In genomic region chr16:12780635-12781034, GRCm38 (mm10) we compare ENCODE assay signal across 31 mouse cellular contexts.
DNase-seq lines count a peak whose midpoint lies in the region; ATAC-seq and TF ChIP-seq lines count a peak whose summit lies in the region.
"Had no signal": no experiment of that assay in that cellular context is flagged by ENCODE, and none has a peak within 500 bp of the region (broad histone marks: within the 10 kb centered on the region; RNA-seq: fewer than 3 reads in every experiment).

No protein-coding gene starts in this region.

- no peak for TF ChIP-seq POLR2A in MEL (IDR thresholded peaks at IDR 0.05; ENCODE audit: control insufficient read depth in 1 of 2, insufficient read depth in 1 of 2, low read depth in 1 of 2, low read length in 2 of 2, poor library complexity in 1 of 2)

- H3K4me3 ChIP-seq in MEL (ENCODE audit: control insufficient read depth in 1 of 2, insufficient read depth in 1 of 2, low read depth in 2 of 2, low read length in 2 of 2): no peak overlapping the region
- H3K4me3 ChIP-seq in forebrain, embryonic 11.5 days (ENCODE audit: low read depth, low read length): no peak overlapping the region
- no peak overlapping the region for H3K4me3 ChIP-seq in embryonic facial prominence, embryonic 10.5 days
- H3K4me3 ChIP-seq: embryonic facial prominence, embryonic 12.5 days; embryonic facial prominence, embryonic 15.5 days; forebrain, embryonic 13.5 days; gastrocnemius, adult 2 months; heart, embryonic 12.5 days; heart, embryonic 15.5 days; hindbrain, embryonic 10.5 days; hindbrain, embryonic 13.5 days; intestine, embryonic 15.5 days had no signal

- no peaks in the 10 kb centered on the region for H3K36me3 ChIP-seq in MEL (ENCODE audit: control insufficient read depth in 1 of 2, insufficient read depth in 2 of 2, low read length in 2 of 2)
- no peaks in the 10 kb centered on the region for H3K36me3 ChIP-seq in forebrain, embryonic 11.5 days (ENCODE audit: control insufficient read depth, insufficient read depth, low read length)
- no peaks in the 10 kb centered on the region for H3K36me3 ChIP-seq in embryonic facial prominence, embryonic 10.5 days (replicated peaks)
- H3K36me3 ChIP-seq: embryonic facial prominence, embryonic 12.5 days; embryonic facial prominence, embryonic 15.5 days; G1E; heart, embryonic 12.5 days; heart, embryonic 15.5 days; hindbrain, embryonic 10.5 days; hindbrain, embryonic 13.5 days; intestine, embryonic 15.5 days had no signal

- TF ChIP-seq RAD21 in MEL (IDR thresholded peaks at IDR 0.05; ENCODE audit: low read depth, low read length): no peak

- WGBS in forebrain, embryonic 11.5 days: 83% methylated on average over 3 of the region's 3 CpGs
- WGBS in embryonic facial prominence, embryonic 10.5 days: 84% methylated on average over 3 of the region's 3 CpGs

- no peaks in the 10 kb centered on the region for H3K27me3 ChIP-seq in MEL (ENCODE audit: control insufficient read depth in 1 of 2, insufficient read depth in 2 of 2, low read length in 2 of 2)
- H3K27me3 ChIP-seq in forebrain, embryonic 11.5 days (ENCODE audit: control insufficient read depth, insufficient read depth, low read length): no peaks in the 10 kb centered on the region
- H3K27me3 ChIP-seq in embryonic facial prominence, embryonic 10.5 days (replicated peaks; ENCODE audit: low read depth, poor library complexity, severe bottlenecking): no peaks in the 10 kb centered on the region
- H3K27me3 ChIP-seq: embryonic facial prominence, embryonic 12.5 days; embryonic facial prominence, embryonic 15.5 days; forebrain, embryonic 13.5 days; heart, embryonic 12.5 days; heart, embryonic 15.5 days; hindbrain, embryonic 13.5 days; intestine, embryonic 15.5 days had no signal

- H3K27ac ChIP-seq in MEL (ENCODE audit: control insufficient read depth, low read depth, low read length): no peak overlapping the region
- no peak overlapping the region for H3K27ac ChIP-seq in forebrain, embryonic 11.5 days (ENCODE audit: low read depth, low read length)
- H3K27ac ChIP-seq in embryonic facial prominence, embryonic 10.5 days (replicated peaks): no peak overlapping the region
- H3K27ac ChIP-seq: embryonic facial prominence, embryonic 12.5 days; embryonic facial prominence, embryonic 15.5 days; forebrain, embryonic 13.5 days; gastrocnemius, adult 2 months; heart, embryonic 15.5 days; hindbrain, embryonic 10.5 days; hindbrain, embryonic 13.5 days; intestine, embryonic 15.5 days had no signal

- no peak overlapping the region for H3K9ac ChIP-seq in MEL (ENCODE audit: control insufficient read depth, low read depth, low read length, poor library complexity, severe bottlenecking)
- H3K9ac ChIP-seq in forebrain, embryonic 11.5 days (ENCODE audit: low read length): no peak overlapping the region
- H3K9ac ChIP-seq: embryonic facial prominence, embryonic 12.5 days; embryonic facial prominence, embryonic 15.5 days; forebrain, embryonic 13.5 days; forebrain, postnatal 0 days; heart, embryonic 12.5 days; heart, embryonic 15.5 days; hindbrain, embryonic 13.5 days; intestine, embryonic 15.5 days had no signal

- peak; percentile 98 for ATAC-seq in granulocyte monocyte progenitor cell, adult 5-6 weeks (replicated peaks; ENCODE audit: poor library complexity, severe bottlenecking)
- ATAC-seq in forebrain, embryonic 11.5 days (replicated peaks; ENCODE audit: low FRiP score): no peak
- ATAC-seq: forebrain, embryonic 13.5 days; forebrain, postnatal 0 days; hindbrain, embryonic 16.5 days; intestine, embryonic 15.5 days; Patski had no signal

- H3K4me2 ChIP-seq in forebrain, embryonic 11.5 days (ENCODE audit: low read depth, low read length, severe bottlenecking): no peak overlapping the region
- H3K4me2 ChIP-seq: embryonic facial prominence, embryonic 12.5 days; embryonic facial prominence, embryonic 15.5 days; forebrain, embryonic 13.5 days; heart, embryonic 12.5 days; heart, embryonic 15.5 days; hindbrain, embryonic 13.5 days; intestine, embryonic 15.5 days had no signal

- peak in 1 of 2 experiments; percentile 37; a peak in 2 of 4 replicates for TF ChIP-seq EP300 in MEL (IDR thresholded peaks at IDR 0.05; ENCODE audit: low read depth in 1 of 2, low read length in 2 of 2)

- H3K4me1 ChIP-seq in MEL (ENCODE audit: control insufficient read depth in 1 of 2, insufficient read depth in 2 of 2, low read length in 2 of 2): no peaks in the 10 kb centered on the region
- no peaks in the 10 kb centered on the region for H3K4me1 ChIP-seq in forebrain, embryonic 11.5 days (replicated peaks; ENCODE audit: control insufficient read depth, insufficient read depth, low read length)
- no peaks in the 10 kb centered on the region for H3K4me1 ChIP-seq in embryonic facial prominence, embryonic 10.5 days
- H3K4me1 ChIP-seq: embryonic facial prominence, embryonic 12.5 days; embryonic facial prominence, embryonic 15.5 days; forebrain, embryonic 13.5 days; heart, embryonic 12.5 days; heart, embryonic 15.5 days; hindbrain, embryonic 10.5 days; hindbrain, embryonic 13.5 days; intestine, embryonic 15.5 days had no signal

- DNase-seq in MEL (ENCODE audit: low read depth, low spot score) (peak; percentile 22), R1 (ENCODE audit: low read depth, low spot score) (peak; percentile 58)
- no peak for DNase-seq in urinary bladder, postnatal 10 days (ENCODE audit: low spot score)
- no peak for DNase-seq in forebrain, embryonic 11.5 days (ENCODE audit: low spot score)
- DNase-seq in embryonic facial prominence, embryonic 10.5 days (ENCODE audit: low spot score): no peak
- DNase-seq in yolk sac, embryonic 10.5 days (ENCODE audit: low spot score): no peak
- DNase-seq: adrenal gland, adult 2 months; adrenal gland, postnatal 14 days; cerebellum, adult 11-12 months; cerebellum, adult 8-10 months; cerebellum, postnatal 10 days; cerebellum, postnatal 36 days; forebrain, postnatal 0 days; gastrocnemius, adult 2 months; gastrocnemius, postnatal 14 days; heart, adult 18-20 months; heart, postnatal 10 days; heart, postnatal 36 days; kidney, adult 11 months had no signal

- no peaks in the 10 kb centered on the region for H3K79me2 ChIP-seq in MEL (ENCODE audit: control insufficient read depth, insufficient read depth, low read length, poor library complexity)

- no peaks in the 10 kb centered on the region for H3K9me3 ChIP-seq in MEL (replicated peaks; ENCODE audit: insufficient read depth, low read length)
- no peaks in the 10 kb centered on the region for H3K9me3 ChIP-seq in forebrain, embryonic 11.5 days (ENCODE audit: control insufficient read depth, low read length)
- no peaks in the 10 kb centered on the region for H3K9me3 ChIP-seq in embryonic facial prominence, embryonic 10.5 days
- H3K9me3 ChIP-seq: embryonic facial prominence, embryonic 12.5 days; embryonic facial prominence, embryonic 15.5 days; forebrain, embryonic 13.5 days; G1E; heart, embryonic 12.5 days; heart, embryonic 15.5 days; hindbrain, embryonic 10.5 days; hindbrain, embryonic 13.5 days; intestine, embryonic 15.5 days had no signal

- TF ChIP-seq CTCF in MEL (IDR thresholded peaks at IDR 0.05 in 2 of 3, conservative IDR thresholded peaks at IDR 0.05 in 1 of 3; ENCODE audit: control insufficient read depth in 1 of 3, insufficient read depth in 1 of 3, low read depth in 2 of 3, low read length in 3 of 3, poor library complexity in 1 of 3, severe bottlenecking in 1 of 3): no peak

TF ChIP-seq in MEL, 35 proteins besides CTCF, POLR2A, EP300 and RAD21:
- TF ChIP-seq TAL1 (IDR thresholded peaks at IDR 0.05; ENCODE audit: low read length): peak; percentile 11; the same call in 1 of the 2 replicates
- peak; percentile 22; the same call in 1 of the 2 replicates for TF ChIP-seq TCF12 (IDR thresholded peaks at IDR 0.05; ENCODE audit: low read depth, low read length)
- TF ChIP-seq NRF1 (IDR thresholded peaks at IDR 0.05; ENCODE audit: insufficient read depth, low read depth, low read length, poor library complexity, severe bottlenecking): no peak

Comparison
In these comparisons a context has a peak if more than half of its experiments do, and no peak if none do; other contexts are left out.
1. DNase-seq: peak in MEL (single experiment) and R1 (single experiment); none in urinary bladder, postnatal 10 days (single experiment), forebrain, embryonic 11.5 days (single experiment), embryonic facial prominence, embryonic 10.5 days (single experiment) and yolk sac, embryonic 10.5 days (single experiment).